Mouse (Mus musculus) lung, postnatal 36 days (tissue): Measurements from ENCODE around the gene Slc50a1.

Experiments used
- DNase-seq: peaks from one replicate; pipeline ENCODE4 v3.0.0; 2022; ENCODE audit warnings: mixed read lengths

The Slc50a1 gene

GRCm38 (mm10) chr3:89260211-89260610, 10.2 kb downstream of the Slc50a1 start:
- DNase-seq: no peak

GRCm38 (mm10) chr3:89259076-89259475, 11.3 kb downstream of the Slc50a1 start, which contains the start of gene Dpm3:
Gene Dpm3 (plus strand): TSS chr3:89259358.
- DNase-seq: no peak

GRCm38 (mm10) chr3:89256177-89256576, 14.2 kb downstream of the Slc50a1 start:
- DNase-seq: no peak

- DNase-seq: no peak
Observed at GRCm38 (mm10) chr3:89254994-89255393, 15.4 kb downstream of the Slc50a1 start.

- peak; percentile 91 for DNase-seq
Observed at GRCm38 (mm10) chr3:89251365-89251895, 18.9 kb downstream of the Slc50a1 start.

GRCm38 (mm10) chr3:89250435-89251040, 19.8 kb downstream of the Slc50a1 start:
- peak; percentile 92 for DNase-seq

GRCm38 (mm10) chr3:89247466-89247865, 22.9 kb downstream of the Slc50a1 start:
- no peak for DNase-seq

GRCm38 (mm10) chr3:89246261-89247100, 23.9 kb downstream of the Slc50a1 start, which contains the start of gene Trim46:
Gene Trim46 (minus strand): TSS chr3:89246309.
- peak; percentile 93 for DNase-seq

GRCm38 (mm10) chr3:89245688-89246171, 24.6 kb downstream of the Slc50a1 start, which contains the start of gene Krtcap2:
Gene Krtcap2 (plus strand): TSS chr3:89245966.
- no peak for DNase-seq

GRCm38 (mm10) chr3:89244982-89245687, 25.2 kb downstream of the Slc50a1 start:
- DNase-seq: no peak

- peak; percentile 50 for DNase-seq
Observed at GRCm38 (mm10) chr3:89244158-89244981, 26.0 kb downstream of the Slc50a1 start.

GRCm38 (mm10) chr3:89243609-89244008, 26.8 kb downstream of the Slc50a1 start:
- peak; percentile 89 for DNase-seq

- peak; percentile 76 for DNase-seq
Observed at GRCm38 (mm10) chr3:89242331-89242895, 28.0 kb downstream of the Slc50a1 start.

- peak; percentile 54 for DNase-seq
Observed at GRCm38 (mm10) chr3:89238494-89238893, 31.9 kb downstream of the Slc50a1 start.

- DNase-seq: no peak
Observed at GRCm38 (mm10) chr3:89237682-89238081, 32.7 kb downstream of the Slc50a1 start.

GRCm38 (mm10) chr3:89236516-89236915, 33.9 kb downstream of the Slc50a1 start:
- no peak for DNase-seq

- peak; percentile 75 for DNase-seq
Observed at GRCm38 (mm10) chr3:89233562-89234110, 36.7 kb downstream of the Slc50a1 start.

GRCm38 (mm10) chr3:89232614-89233013, 37.8 kb downstream of the Slc50a1 start:
- DNase-seq: peak; percentile 81

- DNase-seq: no peak
Observed at GRCm38 (mm10) chr3:89231772-89232275, 38.5 kb downstream of the Slc50a1 start.

GRCm38 (mm10) chr3:89231345-89231744, 39.0 kb downstream of the Slc50a1 start:
- no peak for DNase-seq

- DNase-seq: no peak
Observed at GRCm38 (mm10) chr3:89230561-89230960, 39.8 kb downstream of the Slc50a1 start.
